Mouse (Mus musculus): ENCODE measurements around the gene Cmtr1. TPM values are rescaled to one million over a fixed set of nuclear protein-coding genes. Genes with fewer than 3 reads are reported as not detected.
"Not testable (repeated sequence)": the region's sequence is repeated elsewhere in the genome, so short reads cannot be mapped to it uniquely, and the experiment has no call there.

Cmtr1 gene
- total RNA-seq, 2 experiments from 2014 or later = 39.4 to 43.5 TPM

- no peak for DNase-seq (ENCODE audit: low spot score)
These were observed 42.7 kb downstream of the Cmtr1 start for GRCm38 (mm10) chr17:29702938-29703710.

- peak; percentile 22 for DNase-seq (ENCODE audit: low spot score)
These were observed 44.4 kb downstream of the Cmtr1 start for GRCm38 (mm10) chr17:29704781-29705180.

- no peak for DNase-seq (ENCODE audit: low spot score)
These were observed 45.5 kb downstream of the Cmtr1 start for GRCm38 (mm10) chr17:29705881-29706280.

- DNase-seq (ENCODE audit: low spot score) = no peak
These were observed 46.7 kb downstream of the Cmtr1 start for GRCm38 (mm10) chr17:29706981-29707545.

GRCm38 (mm10) chr17:29708783-29709182 lies 48.4 kb downstream of the Cmtr1 start:
- no peak for DNase-seq (ENCODE audit: low spot score)

- no peak for DNase-seq (ENCODE audit: low spot score)
These were observed 50.2 kb downstream of the Cmtr1 start for GRCm38 (mm10) chr17:29710562-29711044.

- DNase-seq (ENCODE audit: low spot score) = no peak
These were observed 50.8 kb downstream of the Cmtr1 start for GRCm38 (mm10) chr17:29711076-29711744.

GRCm38 (mm10) chr17:29711745-29712431 lies 51.5 kb downstream of the Cmtr1 start:
- DNase-seq (ENCODE audit: low spot score) = no peak

GRCm38 (mm10) chr17:29712565-29712964 lies 52.2 kb downstream of the Cmtr1 start:
- no peak for DNase-seq (ENCODE audit: low spot score)

GRCm38 (mm10) chr17:29713734-29714133 lies 53.3 kb downstream of the Cmtr1 start:
- DNase-seq (ENCODE audit: low spot score) = not testable (repeated sequence)

GRCm38 (mm10) chr17:29716732-29717445 lies 56.5 kb downstream of the Cmtr1 start, which contains the start of gene Ccdc167:
Gene Ccdc167, minus strand, starts transcription at chr17:29717044.
- DNase-seq (ENCODE audit: low spot score) = peak; percentile 97

GRCm38 (mm10) chr17:29718660-29719059 lies 58.3 kb downstream of the Cmtr1 start:
- DNase-seq (ENCODE audit: low spot score) = no peak

GRCm38 (mm10) chr17:29719628-29720575 lies 59.5 kb downstream of the Cmtr1 start:
- DNase-seq (ENCODE audit: low spot score) = no peak

GRCm38 (mm10) chr17:29720755-29721365 lies 60.5 kb downstream of the Cmtr1 start:
- no peak for DNase-seq (ENCODE audit: low spot score)

- no peak for DNase-seq (ENCODE audit: low spot score)
These were observed 64.2 kb downstream of the Cmtr1 start for GRCm38 (mm10) chr17:29724610-29725009.

GRCm38 (mm10) chr17:29725027-29725620 lies 64.7 kb downstream of the Cmtr1 start:
- no peak for DNase-seq (ENCODE audit: low spot score)

- no peak for DNase-seq (ENCODE audit: low spot score)
These were observed 67.7 kb downstream of the Cmtr1 start for GRCm38 (mm10) chr17:29728082-29728481.

GRCm38 (mm10) chr17:29730510-29731265 lies 70.3 kb downstream of the Cmtr1 start:
- DNase-seq (ENCODE audit: low spot score) = no peak

Measured in gastrocnemius, adult 18-20 months (tissue).